Mouse (Mus musculus): ENCODE results near the gene Armc7. TPM values are rescaled to one million over a fixed set of nuclear protein-coding genes. Genes with fewer than 3 reads are reported as not detected.
"Not testable (repeated sequence)": the region's sequence is repeated elsewhere in the genome, so short reads cannot be mapped to it uniquely, and the experiment has no call there.

Gene Armc7
- polyA plus RNA-seq, 1 experiment from 2014 or later: 5.5 TPM

DNA sequence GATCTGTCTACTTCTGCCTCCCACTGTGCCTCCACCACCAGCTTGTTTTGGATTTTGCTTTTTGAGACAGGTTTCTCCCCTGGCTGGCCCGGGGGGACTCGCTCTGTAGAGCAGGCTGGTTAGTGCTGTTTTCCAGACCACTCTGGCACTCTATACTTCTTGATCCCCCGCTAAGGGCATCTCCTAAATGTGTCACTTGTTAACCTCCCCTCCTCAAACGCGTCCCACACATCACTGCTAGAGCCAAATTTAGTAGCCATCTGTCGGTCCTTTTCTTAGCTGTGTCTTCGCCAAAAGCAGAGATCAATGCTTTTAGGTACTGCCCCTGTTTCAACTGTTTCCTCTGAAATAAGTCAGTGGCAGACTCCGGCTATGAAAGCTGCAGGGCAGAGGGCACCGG lies 43.2 kb downstream of the Armc7 start:
- no peaks in the 10 kb centered on the region for H3K4me1 ChIP-seq
- H3K4me3 ChIP-seq (replicated peaks): no peak overlapping the region
- H3K27me3 ChIP-seq (replicated peaks): no peaks in the 10 kb centered on the region
- no peak overlapping the region for H3K4me2 ChIP-seq
- WGBS: 62% methylated on average over 9 of the region's 9 CpGs
- H3K36me3 ChIP-seq: peaks cover 6% of the 10 kb centered on the region
- H3K9me3 ChIP-seq: no peaks in the 10 kb centered on the region
- H3K27ac ChIP-seq: no peak overlapping the region
- H3K9ac ChIP-seq: no peak overlapping the region
- no peak for ATAC-seq (ENCODE audit: insufficient read depth, low FRiP score, low read depth)

DNA sequence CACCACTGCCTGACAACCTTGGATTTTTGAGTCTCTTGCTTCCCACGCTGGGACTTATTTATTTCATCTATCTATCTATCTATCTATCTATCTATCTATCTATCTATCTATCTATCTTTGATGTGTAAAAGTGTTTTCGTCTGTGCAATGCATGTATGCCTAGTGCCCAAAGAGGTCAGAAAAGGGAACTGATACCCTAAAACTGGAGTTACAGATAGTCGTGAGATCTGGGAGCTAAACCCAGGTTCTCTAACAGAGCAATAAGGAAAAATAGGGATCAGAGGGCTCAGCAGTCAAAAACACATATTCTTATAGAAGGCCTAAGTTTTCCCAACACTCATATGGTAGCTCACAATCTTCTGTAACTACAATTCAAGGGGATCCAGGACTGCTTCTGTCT lies 44.1 kb downstream of the Armc7 start:
- no peaks in the 10 kb centered on the region for H3K4me1 ChIP-seq
- H3K4me2 ChIP-seq: no peak overlapping the region
- H3K27ac ChIP-seq: no peak overlapping the region
- no peak overlapping the region for H3K4me3 ChIP-seq (replicated peaks)
- no peaks in the 10 kb centered on the region for H3K9me3 ChIP-seq
- H3K27me3 ChIP-seq (replicated peaks): no peaks in the 10 kb centered on the region
- ATAC-seq (ENCODE audit: insufficient read depth, low FRiP score, low read depth): no peak
- H3K36me3 ChIP-seq: peaks cover 12% of the 10 kb centered on the region
- WGBS: 75% methylated on average over 3 of the region's 3 CpGs
- no peak overlapping the region for H3K9ac ChIP-seq

DNA sequence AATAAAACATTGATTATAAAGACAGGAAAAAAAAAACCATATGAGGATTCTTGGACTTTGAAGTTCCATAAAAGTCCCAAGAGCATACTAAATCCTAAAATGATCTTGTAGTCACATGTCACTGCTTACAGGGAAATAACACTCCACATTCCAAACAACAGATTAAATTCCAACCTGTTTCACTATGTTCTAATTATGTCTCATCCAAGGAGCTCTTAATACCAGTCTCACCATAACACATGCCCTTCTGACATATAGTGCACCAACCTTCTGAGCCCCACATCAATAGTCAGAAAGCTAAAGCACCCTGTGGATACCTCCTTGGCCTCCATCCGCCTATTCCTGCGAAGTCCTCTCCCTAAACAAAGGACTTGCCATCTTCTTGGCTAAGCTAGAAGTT lies 44.8 kb downstream of the Armc7 start:
- Histone ChIP-seq H3K4me2 (no peak overlapping the region), H3K27ac (no peak overlapping the region), H3K36me3 (peaks cover 18% of the 10 kb centered on the region), H3K4me3 (replicated peaks) (no peak overlapping the region), H3K9me3 (no peaks in the 10 kb centered on the region), H3K9ac (no peak overlapping the region), H3K4me1 (no peaks in the 10 kb centered on the region), H3K27me3 (replicated peaks) (no peaks in the 10 kb centered on the region)
- 84% methylated on average over 2 of the region's 2 CpGs for WGBS
- ATAC-seq (ENCODE audit: insufficient read depth, low FRiP score, low read depth): no peak

DNA sequence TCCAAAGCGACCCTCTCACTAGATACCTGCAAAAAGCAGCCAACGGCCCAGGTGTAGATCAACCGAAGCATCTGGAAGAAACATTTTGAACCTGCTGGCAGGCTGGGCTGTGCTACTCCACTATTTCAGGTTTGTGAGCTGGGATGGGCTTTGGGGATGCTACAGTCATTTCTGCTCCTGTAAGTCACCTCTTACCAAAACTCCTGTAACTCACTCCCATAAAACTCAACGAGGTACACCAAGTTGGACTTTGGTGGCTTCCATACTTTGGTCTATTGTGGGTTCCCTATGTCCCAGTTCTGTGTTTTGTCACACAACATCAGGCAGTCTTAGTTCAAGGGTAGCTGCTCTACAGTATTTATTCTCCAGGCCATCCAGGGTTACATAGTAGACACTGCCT lies 45.6 kb downstream of the Armc7 start:
- ATAC-seq (ENCODE audit: insufficient read depth, low FRiP score, low read depth): no peak
- H3K4me3 ChIP-seq (replicated peaks): no peak overlapping the region
- H3K4me2 ChIP-seq: no peak overlapping the region
- H3K27ac ChIP-seq: no peak overlapping the region
- H3K9me3 ChIP-seq: no peaks in the 10 kb centered on the region
- H3K4me1 ChIP-seq: no peaks in the 10 kb centered on the region
- H3K36me3 ChIP-seq: peaks cover 25% of the 10 kb centered on the region
- 80% methylated on average over 4 of the region's 4 CpGs for WGBS
- H3K9ac ChIP-seq: no peak overlapping the region
- no peaks in the 10 kb centered on the region for H3K27me3 ChIP-seq (replicated peaks)

DNA sequence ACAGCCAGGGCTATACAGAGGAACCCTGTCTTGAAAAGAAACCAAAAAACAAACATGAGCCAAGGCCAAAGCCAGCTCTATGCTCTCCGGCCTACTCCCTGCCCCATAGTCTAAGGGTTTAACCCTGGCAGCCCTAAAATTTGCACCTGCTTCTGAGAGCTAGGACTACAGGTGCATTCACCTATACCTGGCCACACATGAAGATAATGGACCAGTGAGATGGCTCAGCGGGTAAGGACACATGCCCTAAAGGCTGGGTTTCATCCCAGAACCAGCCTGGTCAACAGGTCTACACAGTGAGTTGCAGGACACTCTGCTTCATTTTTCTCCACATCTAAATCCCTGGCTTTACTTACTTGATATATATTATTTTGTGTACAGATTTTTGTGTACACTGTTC lies 46.8 kb downstream of the Armc7 start:
- H3K4me3 ChIP-seq (replicated peaks): no peak overlapping the region
- no peak overlapping the region for H3K27ac ChIP-seq
- ATAC-seq (ENCODE audit: insufficient read depth, low FRiP score, low read depth): no peak
- H3K27me3 ChIP-seq (replicated peaks): no peaks in the 10 kb centered on the region
- 91% methylated on average over 2 of the region's 2 CpGs for WGBS
- H3K36me3 ChIP-seq: peaks cover 35% of the 10 kb centered on the region
- H3K4me2 ChIP-seq: no peak overlapping the region
- H3K9ac ChIP-seq: no peak overlapping the region
- no peaks in the 10 kb centered on the region for H3K4me1 ChIP-seq
- H3K9me3 ChIP-seq: no peaks in the 10 kb centered on the region

DNA sequence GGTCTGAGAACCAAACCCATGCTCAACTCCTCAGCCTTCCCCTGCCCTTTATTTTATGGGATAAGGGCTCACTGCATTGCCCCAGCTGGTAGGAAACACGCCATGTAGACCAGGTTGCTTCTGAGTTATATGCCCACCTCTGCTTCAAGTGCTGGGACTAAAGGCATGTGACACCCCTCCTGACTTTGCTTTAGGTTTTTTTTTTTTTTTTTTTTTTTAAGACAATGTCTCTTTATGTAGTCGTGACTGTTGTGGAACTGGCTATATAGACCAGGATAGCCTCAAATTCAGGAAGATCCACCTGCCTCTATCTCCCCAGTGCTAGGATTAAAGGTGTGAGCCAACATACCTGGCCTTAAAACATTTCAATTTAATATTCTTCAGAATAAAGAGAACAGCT lies 47.2 kb downstream of the Armc7 start:
- H3K4me1 ChIP-seq: no peaks in the 10 kb centered on the region
- no peak for ATAC-seq (ENCODE audit: insufficient read depth, low FRiP score, low read depth)
- no peak overlapping the region for H3K9ac ChIP-seq
- H3K36me3 ChIP-seq: peaks cover 39% of the 10 kb centered on the region
- H3K4me2 ChIP-seq: no peak overlapping the region
- H3K27ac ChIP-seq: no peak overlapping the region
- no peaks in the 10 kb centered on the region for H3K27me3 ChIP-seq (replicated peaks)
- 69% methylated on average over 2 of the region's 2 CpGs for WGBS
- no peak overlapping the region for H3K4me3 ChIP-seq (replicated peaks)
- no peaks in the 10 kb centered on the region for H3K9me3 ChIP-seq

DNA sequence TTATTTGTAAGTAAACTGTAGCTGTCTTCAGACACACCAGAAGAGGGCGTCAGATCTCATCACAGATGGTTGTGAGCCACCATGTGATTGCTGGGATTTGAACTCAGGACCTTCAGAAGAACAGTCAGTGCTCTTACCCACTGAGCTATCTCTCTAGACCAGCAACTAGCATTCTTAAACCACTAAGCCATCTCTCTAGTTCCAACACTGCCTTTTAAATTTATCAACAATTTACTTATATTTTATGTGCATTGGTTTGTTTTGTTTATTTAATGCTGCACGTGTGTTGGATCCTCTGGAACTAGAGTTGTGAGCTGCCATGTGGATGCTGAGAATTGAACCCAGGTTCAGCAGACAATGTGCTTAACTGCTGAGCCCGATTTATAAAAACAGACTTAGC lies 51.0 kb downstream of the Armc7 start:
- 78% methylated on average over 3 of the region's 3 CpGs for WGBS

DNA sequence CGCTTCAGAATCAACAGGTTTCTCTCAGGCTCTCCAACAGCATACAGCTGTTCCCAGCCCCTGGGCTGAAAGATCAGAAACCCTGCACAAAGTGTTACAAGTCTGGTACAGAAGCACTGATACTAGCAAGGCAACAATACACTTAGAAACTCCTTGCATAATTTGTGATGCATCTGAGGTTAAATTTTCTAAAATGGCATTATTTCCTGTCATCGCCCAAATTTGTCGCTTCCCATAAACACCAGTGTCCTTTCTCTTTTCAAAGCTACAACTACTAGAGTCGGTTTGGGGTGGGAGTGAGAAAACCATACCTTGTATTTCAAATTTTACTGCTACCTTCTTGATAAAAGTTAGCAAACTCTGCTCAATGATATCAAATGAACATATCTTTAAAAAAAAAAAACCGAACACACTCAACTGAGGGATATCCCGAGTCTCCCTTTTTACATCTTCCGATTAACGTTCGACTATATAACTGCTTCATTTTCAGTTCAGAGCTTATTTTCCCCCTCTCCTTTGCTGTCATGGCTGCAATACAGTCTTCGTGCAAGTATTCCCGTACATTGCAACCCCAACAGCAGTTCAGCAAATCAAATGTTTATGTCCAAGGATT lies 59.4 kb downstream of the Armc7 start:
- Histone ChIP-seq H3K9ac (peak overlapping the region; percentile 99), H3K9me3 (no peaks in the 10 kb centered on the region), H3K4me2 (peak overlapping the region; percentile 49), H3K4me1 (peaks cover 7% of the 10 kb centered on the region; the same call in 1 of the 2 replicates), H3K27me3 (replicated peaks) (no peaks in the 10 kb centered on the region), H3K4me3 (replicated peaks) (peak overlapping the region; percentile 93), H3K36me3 (peaks cover 16% of the 10 kb centered on the region; the same call in 1 of the 2 replicates), H3K27ac (peak overlapping the region; percentile 100)
- WGBS: 3% methylated on average over 11 of the region's 11 CpGs
- no peak for ATAC-seq (ENCODE audit: insufficient read depth, low FRiP score, low read depth)

More for the DNA sequence above, 51.0 kb downstream of the Armc7 start:
- not testable (repeated sequence) for H3K27me3 ChIP-seq (replicated peaks); H3K9me3 ChIP-seq; H3K4me3 ChIP-seq (replicated peaks); H3K4me2 ChIP-seq; H3K9ac ChIP-seq; H3K27ac ChIP-seq; ATAC-seq (ENCODE audit: insufficient read depth, low FRiP score, low read depth); H3K4me1 ChIP-seq
- peaks cover 47% of the 10 kb centered on the region for H3K36me3 ChIP-seq

DNA sequence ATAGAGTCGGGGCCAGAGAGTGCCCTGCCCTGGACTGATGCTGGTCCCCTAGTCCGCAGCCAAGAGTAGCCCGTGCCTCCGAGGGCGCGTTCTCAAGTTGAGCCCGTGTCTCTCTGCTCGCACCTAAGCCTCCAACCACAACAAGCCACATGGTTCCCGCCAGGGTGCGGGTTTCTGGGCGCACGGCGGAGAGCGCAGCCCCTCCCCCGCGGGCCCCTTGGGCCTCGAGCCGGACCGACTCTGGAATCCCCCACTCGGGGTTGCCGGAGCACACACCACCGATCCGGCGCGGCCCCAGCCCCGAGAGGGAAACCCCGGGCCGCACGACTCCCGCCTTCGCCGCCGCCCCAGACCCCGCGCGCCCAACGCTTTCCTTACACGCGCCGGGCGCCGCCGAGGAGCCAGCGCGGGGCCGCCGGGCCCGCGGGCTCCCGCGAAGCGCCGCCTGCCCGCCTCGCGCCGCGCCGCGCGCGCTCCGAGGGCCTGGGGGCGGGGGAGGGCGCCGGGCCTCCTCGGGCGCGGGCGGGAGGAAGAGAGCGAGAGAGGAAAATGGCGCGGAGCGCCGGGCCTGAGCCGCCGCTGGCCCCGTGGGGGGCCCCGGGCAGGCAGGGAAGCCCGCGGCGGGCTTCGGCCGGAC lies 60.1 kb downstream of the Armc7 start:
- H3K36me3 ChIP-seq: peaks cover 13% of the 10 kb centered on the region; the same call in 1 of the 2 replicates
- H3K27ac ChIP-seq: peak overlapping the region; percentile 100
- peak; percentile 80 for ATAC-seq (ENCODE audit: insufficient read depth, low FRiP score, low read depth)
- H3K27me3 ChIP-seq (replicated peaks): no peaks in the 10 kb centered on the region
- H3K4me3 ChIP-seq (replicated peaks): peak overlapping the region; percentile 93
- no peaks in the 10 kb centered on the region for H3K9me3 ChIP-seq
- WGBS: under 1% methylated on average over 60 of the region's 84 CpGs
- peaks cover 7% of the 10 kb centered on the region; the same call in 1 of the 2 replicates for H3K4me1 ChIP-seq
- peak overlapping the region; percentile 49 for H3K4me2 ChIP-seq
- H3K9ac ChIP-seq: peak overlapping the region; percentile 99

DNA sequence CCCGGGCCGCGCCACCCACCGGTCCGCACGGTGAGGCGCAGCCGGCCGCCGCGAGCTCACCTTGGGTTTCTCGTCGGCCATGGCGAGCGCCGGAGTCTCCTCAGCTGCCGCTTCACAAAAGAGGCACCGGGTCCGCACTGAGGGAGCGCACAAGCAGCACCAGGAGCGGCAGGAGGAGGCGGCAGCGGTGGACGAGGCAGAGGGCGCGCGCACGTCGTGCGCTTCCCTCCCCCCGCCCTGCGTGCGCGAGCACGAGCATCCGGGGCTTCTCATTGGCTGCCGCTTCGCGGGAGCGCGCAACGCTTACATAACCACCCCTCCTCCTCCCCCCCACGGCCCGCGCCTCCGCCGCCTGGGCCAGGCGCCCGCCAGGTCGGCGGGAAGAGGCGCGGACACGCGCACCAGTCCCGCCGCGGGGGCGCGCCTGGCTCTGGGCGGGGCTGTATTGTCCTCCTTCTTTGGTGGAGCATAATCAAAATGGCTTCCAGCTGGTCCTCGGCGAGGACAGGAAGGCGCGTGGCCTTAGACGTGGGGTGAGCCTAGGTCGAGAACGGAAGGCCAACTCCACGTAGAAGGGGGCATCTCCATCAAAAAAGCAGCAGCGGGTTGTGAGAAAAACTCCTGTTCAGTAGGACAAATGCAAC lies 60.7 kb downstream of the Armc7 start, which contains the start of gene Sumo2:
Gene Sumo2, minus strand, starts transcription at position 239 of the 644 bp plus-strand sequence.
- Histone ChIP-seq H3K4me2 (peak within 1 kb of the TSS; percentile 60), H3K4me3 (replicated peaks) (peak within 1 kb of the TSS; percentile 93), H3K27ac (peak within 1 kb of the TSS; percentile 100), H3K4me1 (peaks cover 7% of the 10 kb centered on the region; the same call in 1 of the 2 replicates), H3K9me3 (no peaks in the 10 kb centered on the region), H3K27me3 (replicated peaks) (no peaks in the 10 kb centered on the region), H3K9ac (peak within 1 kb of the TSS; percentile 99), H3K36me3 (peaks cover 13% of the 10 kb centered on the region; the same call in 1 of the 2 replicates)
- under 1% methylated on average over 53 of the region's 70 CpGs for WGBS
- peak; percentile 89 for ATAC-seq (ENCODE audit: insufficient read depth, low FRiP score, low read depth)

DNA sequence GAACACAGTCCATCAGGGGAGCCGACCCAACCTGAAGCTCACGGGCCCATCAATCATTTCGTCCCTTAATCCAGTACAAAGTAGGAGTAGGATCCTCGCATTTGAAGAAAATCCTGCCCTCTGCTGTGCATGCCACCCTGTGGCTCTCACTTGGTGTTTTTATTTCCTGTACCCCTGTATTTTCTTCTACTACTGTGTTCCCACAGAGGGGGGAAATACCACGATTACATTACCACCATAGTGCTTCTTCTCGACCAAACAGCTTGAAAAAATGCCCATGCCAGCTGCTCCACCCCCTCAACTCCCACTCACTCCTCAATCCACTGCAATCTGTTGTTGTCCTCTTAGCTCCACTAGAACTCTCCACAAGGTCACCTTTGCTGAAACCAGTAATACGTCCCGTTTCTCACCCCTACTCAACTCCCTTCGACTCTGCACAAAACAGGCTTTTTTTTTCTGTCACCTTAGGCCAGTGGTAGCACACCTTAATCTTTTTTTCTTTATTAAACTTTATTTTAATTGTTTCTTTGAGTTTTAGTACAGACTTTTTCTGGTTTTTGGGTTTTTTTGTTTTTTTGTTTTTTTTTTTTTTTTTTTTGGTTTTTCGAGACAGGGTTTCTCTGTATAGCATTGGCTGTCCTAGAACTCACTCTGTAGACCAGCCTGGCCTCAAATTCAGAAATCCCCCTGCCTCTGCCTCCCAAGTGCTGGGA lies 61.5 kb downstream of the Armc7 start:
- ATAC-seq (ENCODE audit: insufficient read depth, low FRiP score, low read depth): no peak
- Histone ChIP-seq H3K36me3 (peaks cover 13% of the 10 kb centered on the region; the same call in 1 of the 2 replicates), H3K4me3 (replicated peaks) (peak overlapping the region; percentile 93), H3K27me3 (replicated peaks) (no peaks in the 10 kb centered on the region), H3K9ac (no peak overlapping the region), H3K27ac (peak overlapping the region; percentile 100), H3K4me2 (peak overlapping the region; percentile 60), H3K4me1 (peaks cover 7% of the 10 kb centered on the region; the same call in 1 of the 2 replicates), H3K9me3 (no peaks in the 10 kb centered on the region)
- 79% methylated on average over 10 of the region's 10 CpGs for WGBS

All from stomach, embryonic 15.5 days (tissue).